Mouse (Mus musculus): Measurements from ENCODE around the gene Sparcl1.

- no peak for TF ChIP-seq CTCF (IDR thresholded peaks at IDR 0.05; ENCODE audit: borderline replicate concordance, extremely low read depth, insufficient read depth, insufficient read length)
- no peak for TF ChIP-seq POLR2A (IDR thresholded peaks at IDR 0.05; ENCODE audit: borderline replicate concordance, extremely low read depth, insufficient read depth, insufficient read length, poor library complexity, severe bottlenecking)
Measured at GRCm38 (mm10) chr5:104112016-104112415, 1.5 kb downstream of the Sparcl1 start.
